Mouse (Mus musculus) G1E (cell line): ENCODE data around the gene Acd.

Experiments
- CTCF ChIP-seq: IDR thresholded peaks from 2 replicates; pipeline ENCODE4 v1.5.1; 2012; ENCODE audit warnings: low read depth, low read length, inconsistent platforms, mixed read lengths
- GATA1 ChIP-seq: IDR thresholded peaks from 2 replicates; pipeline ENCODE4 v1.6.1; 2012; ENCODE audit warnings: borderline replicate concordance, low read length, inconsistent platforms, mixed read lengths
- GATA2 ChIP-seq: IDR thresholded peaks from 2 replicates; pipeline ENCODE4 v1.6.1; 2012; ENCODE audit warnings: low read depth, low read length, inconsistent platforms, borderline replicate concordance
- TAL1 ChIP-seq: conservative IDR thresholded peaks from 2 replicates; pipeline ENCODE4 v1.6.1; 2012; ENCODE audit warnings: low read depth, low read length, inconsistent platforms, mixed read lengths

DNA sequence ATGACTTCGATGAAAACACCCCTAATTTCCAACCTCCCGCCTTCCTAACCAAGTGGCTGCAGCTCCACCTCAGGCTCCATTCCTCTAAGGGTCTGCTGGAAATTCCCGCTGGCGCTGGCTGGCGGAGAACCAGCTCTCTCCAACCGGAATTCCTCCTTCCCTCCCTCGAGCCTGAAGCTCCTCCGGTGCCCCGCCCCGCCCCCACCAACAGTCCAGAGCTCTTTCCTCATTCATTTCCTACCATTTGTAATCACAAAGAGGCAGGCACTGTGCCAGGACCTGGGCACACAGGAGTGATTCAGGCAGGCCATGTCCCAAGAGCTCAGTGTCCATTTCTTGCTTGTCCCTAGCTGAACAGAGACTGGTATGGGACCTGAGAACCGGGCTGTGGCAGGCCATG, 49.7 kb upstream of the Acd start:
- TF ChIP-seq CTCF (no peak), TAL1 (no peak), GATA1 (no peak), GATA2 (no peak)
